Mouse (Mus musculus): Measurements from ENCODE around the gene Ripply3.

DNA sequence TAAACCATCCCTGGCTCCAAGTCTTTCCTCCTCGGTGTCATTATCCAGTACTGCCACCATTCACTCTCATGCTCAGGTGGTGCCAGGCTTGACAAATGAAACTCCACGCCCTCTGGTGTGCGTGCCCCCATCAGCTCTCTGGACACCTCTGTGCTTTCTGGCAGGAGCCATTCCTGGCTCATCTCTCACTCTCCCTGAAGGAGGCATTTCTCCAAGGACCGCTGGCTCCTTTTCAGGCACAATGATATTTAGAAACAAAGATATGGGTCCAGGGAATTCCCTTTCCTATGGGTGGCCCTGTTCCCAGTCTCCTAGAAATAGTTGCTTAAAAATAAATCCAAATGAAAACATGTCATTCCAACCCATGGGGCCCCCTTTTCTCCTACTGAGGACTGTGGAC is 19.2 kb upstream of the Ripply3 start:
- TF ChIP-seq POLR2A (IDR thresholded peaks at IDR 0.05; ENCODE audit: borderline replicate concordance, insufficient read depth, low read length) (no peak), CTCF (IDR thresholded peaks at IDR 0.05; ENCODE audit: borderline replicate concordance, insufficient read depth, low read depth, low read length) (no peak)

Data from cerebellum, adult 2 months (tissue).